Mouse (Mus musculus) heart, postnatal 0 days (tissue): Measurements from ENCODE around the gene Mapk14. TPM values are rescaled to one million over a fixed set of nuclear protein-coding genes. Genes with fewer than 3 reads are reported as not detected.
A peak's percentile ranks its signal among the peaks of the same experiment; 100 is the strongest.

ENCODE experiments used
- ATAC-seq: fragments of 200-750 bp; cut with Nextera tagmentation; 2 replicates; pipeline ENCODE4 v1.8.0; 2017; ENCODE audit warnings: low read depth, moderate number of reproducible peaks, moderate library complexity; ENCODE audit not compliant: insufficient read depth
- DNase-seq: peaks from one replicate; pipeline ENCODE4 v3.0.0-alpha.2; 2016; ENCODE audit warnings: low spot score
- H3K27ac ChIP-seq: fragments of 300-500 bp; sonication (generic); 2 replicates; pipeline ENCODE4 v1.5.1; 2014; ENCODE audit warnings: low read depth, mild to moderate bottlenecking
- H3K27me3 ChIP-seq: fragments of 300-500 bp; sonication (generic); 2 replicates; pipeline ENCODE4 v1.6.1; 2014; ENCODE audit warnings: low read length, mixed read lengths; ENCODE audit not compliant: control insufficient read depth, insufficient read depth
- H3K36me3 ChIP-seq: fragments of 300-500 bp; sonication (generic); replicated peaks from 2 replicates; pipeline ENCODE4 v1.6.1; 2014; ENCODE audit warnings: low read length, mixed read lengths; ENCODE audit not compliant: control insufficient read depth, insufficient read depth
- H3K4me1 ChIP-seq: fragments of 300-500 bp; sonication (generic); 2 replicates; pipeline ENCODE4 v1.6.1; 2014; ENCODE audit warnings: antibody characterized with exemption; ENCODE audit not compliant: control insufficient read depth, insufficient read depth
- H3K4me2 ChIP-seq: fragments of 300-500 bp; sonication (generic); 2 replicates; pipeline ENCODE4 v1.6.1; 2014; ENCODE audit warnings: low read depth, mild to moderate bottlenecking, low read length, moderate library complexity
- H3K4me3 ChIP-seq: fragments of 300-500 bp; sonication (generic); 2 replicates; pipeline ENCODE4 v1.5.1; 2014; ENCODE audit warnings: low read depth, low read length
- H3K9ac ChIP-seq: fragments of 300-500 bp; sonication (generic); replicated peaks from 2 replicates; pipeline ENCODE4 v1.6.1; 2014; ENCODE audit warnings: low read depth, low read length, mixed read lengths
- H3K9me3 ChIP-seq: fragments of 300-500 bp; sonication (generic); replicated peaks from 2 replicates; pipeline ENCODE4 v1.6.1; 2016; ENCODE audit warnings: low read length; ENCODE audit not compliant: control insufficient read depth
- CTCF ChIP-seq: IDR thresholded peaks from 2 replicates; pipeline ENCODE4 v1.5.1; 2016; ENCODE audit warnings: antibody characterized with exemption, control low read depth, low read depth
- EP300 ChIP-seq: IDR thresholded peaks from 2 replicates; pipeline ENCODE4 v1.6.1; 2016; ENCODE audit warnings: antibody characterized with exemption, low read depth
- WGBS: fragments of 180-500 bp; shearing (Covaris S2); extraction: QIAGEN DNeasy Blood & Tissue Kit; methylation state at CpG from one replicate; pipeline ENCODE4 v1.1.7; 2014; 5-methylcytosine and 5-hydroxymethylcytosine counted together
- polyA plus RNA-seq: library from polyadenylated mRNA; unstranded; fragments of >200 nt; fragmentation: Nextera tagmentation; extraction: Ambion mirVana; gene quantifications from 2 replicates; pipeline ENCODE4 v1.2.1, GENCODE M21; 2015
- total RNA-seq: library from RNA; depleted of rRNA; stranded (reverse); fragments of >200 nt; gene quantifications from 2 replicates; pipeline ENCODE4 v1.2.3, GENCODE M21; 2014; ENCODE audit warnings: low replicate concordance

Mapk14 gene
- total and polyA plus RNA-seq, 2 experiments from 2014 or later, result 19.4 to 47.7 TPM

GRCm38 (mm10) chr17:28760736-28761312, 69.7 kb downstream of the Mapk14 start:
- Histone ChIP-seq H3K27me3 (no peaks in the 10 kb centered on the region), H3K27ac (no peak overlapping the region), H3K9me3 (no peaks in the 10 kb centered on the region), H3K36me3 (no peaks in the 10 kb centered on the region), H3K4me1 (no peaks in the 10 kb centered on the region), H3K4me2 (no peak overlapping the region), H3K4me3 (no peak overlapping the region), H3K9ac (no peak overlapping the region)
- no peak for TF ChIP-seq CTCF
- no peak for TF ChIP-seq EP300
- no peak for ATAC-seq
- DNase-seq, result no peak
- WGBS, result 62% methylated on average over 8 of the region's 8 CpGs

DNA sequence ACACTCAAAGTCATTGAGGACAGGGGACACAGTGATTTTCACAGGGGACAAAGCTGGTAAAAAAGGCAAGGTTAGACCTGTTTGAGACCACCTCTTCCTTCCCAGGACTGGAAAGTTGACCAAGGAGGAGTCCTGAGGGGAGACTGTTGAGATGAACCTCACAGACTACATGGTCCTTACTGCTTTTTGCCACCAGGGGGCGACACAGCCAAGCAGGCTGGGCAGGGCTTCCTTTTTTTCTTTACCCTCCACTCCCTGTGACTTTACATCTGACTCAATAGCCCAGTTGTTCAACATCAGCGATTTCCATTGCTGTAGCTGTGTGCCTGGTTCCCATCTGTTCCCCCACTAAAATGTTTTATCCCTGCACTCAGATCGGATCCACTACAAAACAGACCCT, 70.7 kb downstream of the Mapk14 start:
- no peak overlapping the region for H3K4me2 ChIP-seq
- no peaks in the 10 kb centered on the region for H3K36me3 ChIP-seq
- H3K27me3 ChIP-seq, result no peaks in the 10 kb centered on the region
- no peaks in the 10 kb centered on the region for H3K4me1 ChIP-seq
- ATAC-seq, result no peak; the same call in 1 of the 2 replicates
- H3K27ac ChIP-seq, result no peak overlapping the region
- no peaks in the 10 kb centered on the region for H3K9me3 ChIP-seq
- TF ChIP-seq EP300 (no peak), CTCF (peak; percentile 92)
- 13% methylated on average over 3 of the region's 3 CpGs for WGBS
- no peak overlapping the region for H3K4me3 ChIP-seq
- no peak overlapping the region for H3K9ac ChIP-seq
- peak; percentile 65 for DNase-seq

DNA sequence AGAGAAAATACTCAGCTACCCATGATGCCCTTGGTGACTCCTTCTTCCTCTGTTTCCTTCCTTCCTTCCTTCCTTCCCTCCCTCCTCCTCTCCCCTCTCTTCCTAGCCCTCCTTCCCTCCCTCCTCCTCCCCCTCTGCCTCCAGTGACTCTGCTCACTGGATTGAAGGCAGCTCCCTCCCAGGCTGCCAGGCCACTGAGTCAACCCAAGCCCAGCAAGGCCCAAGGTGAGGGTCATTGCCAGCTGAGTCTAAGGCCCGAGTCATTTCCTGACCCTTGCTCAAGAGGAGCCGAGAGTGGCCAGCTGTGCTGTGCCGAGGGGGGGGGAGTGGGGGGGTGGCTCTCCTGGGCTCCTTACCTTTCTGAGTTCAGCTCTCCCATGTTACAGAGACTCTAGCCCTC, 75.1 kb downstream of the Mapk14 start:
- Histone ChIP-seq H3K36me3 (no peaks in the 10 kb centered on the region), H3K4me1 (peaks cover 15% of the 10 kb centered on the region), H3K4me3 (no peak overlapping the region), H3K9ac (no peak overlapping the region), H3K27ac (no peak overlapping the region), H3K27me3 (peaks cover 32% of the 10 kb centered on the region), H3K9me3 (no peaks in the 10 kb centered on the region), H3K4me2 (no peak overlapping the region)
- ATAC-seq (no peak), DNase-seq (no peak)
- 58% methylated on average over 3 of the region's 3 CpGs for WGBS
- TF ChIP-seq CTCF (no peak), EP300 (no peak)

- Histone ChIP-seq H3K9me3 (no peaks in the 10 kb centered on the region), H3K4me1 (peaks cover 15% of the 10 kb centered on the region), H3K36me3 (no peaks in the 10 kb centered on the region), H3K4me2 (no peak overlapping the region), H3K27ac (no peak overlapping the region), H3K9ac (no peak overlapping the region), H3K4me3 (no peak overlapping the region), H3K27me3 (peaks cover 32% of the 10 kb centered on the region)
- 72% methylated on average over 11 of the region's 11 CpGs for WGBS
- DNase-seq, result no peak
- TF ChIP-seq CTCF (no peak), EP300 (no peak)
- no peak for ATAC-seq
Measured at GRCm38 (mm10) chr17:28766781-28767515, 75.8 kb downstream of the Mapk14 start.

DNA sequence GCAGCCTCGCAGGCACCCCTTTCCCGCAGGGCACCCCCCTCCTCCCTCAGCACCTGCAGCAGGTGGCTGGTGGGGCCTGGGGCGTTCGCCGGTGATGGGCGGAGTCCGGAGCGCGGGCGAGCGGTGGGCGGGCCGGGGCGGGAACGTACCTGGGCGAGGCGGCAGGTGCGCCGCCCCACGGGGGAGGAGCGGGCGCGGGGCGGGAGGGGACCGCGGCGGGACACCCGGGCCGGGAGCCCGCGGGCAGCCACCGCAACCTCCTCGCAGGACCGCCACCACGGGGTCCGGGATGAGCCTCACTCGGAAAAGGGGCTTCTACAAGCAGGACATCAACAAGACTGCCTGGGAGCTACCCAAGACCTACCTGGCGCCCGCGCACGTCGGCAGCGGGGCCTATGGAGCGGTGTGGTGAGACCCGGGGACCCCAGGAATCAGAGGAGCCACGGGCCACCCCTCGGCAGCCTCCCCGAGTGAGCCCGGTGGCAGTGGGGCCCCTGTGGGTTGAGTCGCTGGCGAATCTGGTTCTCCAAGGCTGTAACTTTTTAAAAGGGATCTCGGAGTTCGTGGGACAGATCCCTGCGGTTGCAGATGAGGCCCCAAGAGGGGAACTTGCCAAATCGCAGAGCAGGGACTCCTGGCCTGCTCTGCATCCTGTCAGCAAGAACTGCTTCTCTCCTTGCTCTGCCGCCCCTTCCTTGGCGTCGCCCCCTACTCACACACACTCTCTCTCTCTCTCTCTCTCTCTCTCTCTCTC, 78.2 kb downstream of the Mapk14 start, which contains the start of gene Mapk13:
TSS of gene Mapk13 (plus strand) at position 177 of the 754 bp plus-strand sequence.
- Histone ChIP-seq H3K4me2 (peak within 1 kb of the TSS; percentile 59), H3K27me3 (peaks cover 37% of the 10 kb centered on the region), H3K9ac (peak within 1 kb of the TSS; percentile 43), H3K9me3 (no peaks in the 10 kb centered on the region), H3K4me3 (peak within 1 kb of the TSS; percentile 43), H3K4me1 (peaks cover 15% of the 10 kb centered on the region), H3K27ac (no peak within 1 kb of the TSS), H3K36me3 (no peaks in the 10 kb centered on the region)
- WGBS, result 2% methylated on average over 53 of the region's 58 CpGs
- no peak for ATAC-seq
- DNase-seq, result no peak
- TF ChIP-seq CTCF (no peak), EP300 (no peak)
